Mouse (Mus musculus): ENCODE data around the gene Sdk2.
A peak's percentile ranks its signal among the peaks of the same experiment; 100 is the strongest.

The Sdk2 gene

DNA sequence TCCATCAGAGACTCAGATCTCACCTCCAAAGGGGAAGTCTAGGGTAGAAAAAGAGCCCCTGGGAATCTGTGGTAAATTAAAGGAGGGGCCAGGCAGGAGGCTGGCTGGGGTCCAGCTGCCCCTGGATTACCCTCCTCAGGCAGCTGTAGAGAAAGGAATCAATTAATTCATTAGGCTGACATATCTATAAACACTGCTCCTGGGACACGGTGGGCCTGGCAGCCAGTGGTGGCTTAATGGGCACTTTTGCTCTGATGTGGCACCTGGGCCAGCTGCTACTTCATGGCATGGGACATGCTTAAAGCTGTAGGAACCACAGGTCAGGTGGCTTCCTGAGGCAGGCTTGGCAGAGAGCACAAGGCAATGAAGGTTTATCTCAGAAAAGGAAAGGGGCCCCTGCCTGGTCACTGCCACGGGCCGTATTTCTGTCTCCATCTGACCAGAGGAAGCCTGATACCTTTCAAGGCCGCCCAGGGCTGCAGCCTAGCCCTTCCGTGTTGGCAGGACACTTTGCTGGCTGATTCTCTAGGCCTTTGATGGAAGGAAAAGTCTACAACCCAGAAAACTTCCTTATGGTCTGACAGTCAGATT lies 80.9 kb downstream of the Sdk2 start:
- no peak for DNase-seq

GRCm38 (mm10) chr11:113981732-113982503 lies 84.9 kb downstream of the Sdk2 start:
- peak; percentile 40 for DNase-seq

DNA sequence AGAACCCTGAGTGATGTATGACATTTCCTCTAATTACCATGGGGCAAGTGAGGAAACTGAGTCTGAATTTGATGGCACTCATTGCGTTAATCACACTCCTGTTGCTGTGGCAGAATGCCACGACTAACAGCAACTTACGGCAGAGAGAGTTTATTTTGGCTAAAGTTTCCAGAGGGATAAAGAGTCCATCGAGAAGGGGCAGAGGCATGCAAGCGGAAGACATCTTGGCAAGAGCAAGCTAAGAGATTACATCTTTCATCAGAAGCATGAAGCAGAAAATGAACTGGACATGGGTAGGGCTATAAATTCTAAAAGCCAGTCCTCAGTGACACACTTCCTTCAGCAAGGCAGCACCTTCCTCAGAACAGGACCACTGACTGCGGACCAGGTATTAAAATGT lies 85.8 kb downstream of the Sdk2 start:
- DNase-seq: no peak

DNA sequence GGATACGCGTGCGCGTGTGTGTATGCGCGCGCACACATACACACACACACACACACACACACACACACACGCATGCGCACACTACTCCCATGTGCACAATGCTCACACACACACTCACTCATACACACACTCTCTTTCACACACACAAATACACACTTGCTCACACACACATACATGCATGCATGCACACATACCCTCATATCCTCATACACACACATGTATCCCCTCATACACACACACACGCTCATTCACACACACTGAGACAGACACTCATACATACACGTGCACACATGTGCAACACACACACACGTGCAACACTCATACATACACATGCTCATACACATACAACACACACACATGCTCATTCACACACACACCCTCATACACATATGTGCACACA lies 88.5 kb downstream of the Sdk2 start:
- no peak for DNase-seq

GRCm38 (mm10) chr11:113975667-113975970 lies 91.2 kb downstream of the Sdk2 start:
- no peak for DNase-seq

DNA sequence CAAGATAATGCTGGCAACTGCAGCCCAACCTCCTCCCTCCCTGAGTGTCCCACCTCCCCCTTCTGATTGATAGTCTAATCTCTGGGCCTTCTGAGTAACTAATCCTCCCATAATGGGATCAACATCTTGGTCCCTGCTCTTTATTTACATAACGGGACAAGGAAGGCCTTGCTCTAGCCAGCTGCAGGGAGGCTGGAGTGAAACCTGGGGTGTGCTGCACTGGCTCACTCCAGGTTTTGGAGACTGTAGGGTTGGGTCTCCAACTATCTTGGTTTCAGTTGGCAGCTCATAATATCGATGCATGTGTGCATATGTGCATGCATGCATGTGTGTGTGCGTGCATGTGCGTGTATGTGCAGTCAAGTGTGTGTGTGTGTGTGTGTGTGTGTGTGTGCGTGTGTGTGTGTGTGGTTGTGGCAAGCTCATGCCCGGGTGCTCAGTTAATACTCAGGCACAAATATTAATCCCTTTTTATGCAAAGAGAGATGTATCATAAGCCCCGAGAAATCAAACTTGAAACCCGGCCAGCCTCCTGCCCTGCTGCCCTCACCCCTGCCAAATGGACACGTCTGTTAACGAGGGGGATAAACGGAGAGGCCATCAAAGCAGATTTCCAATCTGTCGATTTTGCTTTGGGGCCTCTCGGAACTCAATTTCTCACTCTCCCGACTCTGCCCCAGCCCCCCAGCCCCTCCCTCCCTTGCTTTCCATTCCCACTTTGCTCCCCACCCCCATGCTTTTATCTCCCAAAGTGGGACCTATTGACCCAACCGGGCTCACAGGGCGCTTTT lies 91.8 kb downstream of the Sdk2 start:
- no peak for DNase-seq

DNA sequence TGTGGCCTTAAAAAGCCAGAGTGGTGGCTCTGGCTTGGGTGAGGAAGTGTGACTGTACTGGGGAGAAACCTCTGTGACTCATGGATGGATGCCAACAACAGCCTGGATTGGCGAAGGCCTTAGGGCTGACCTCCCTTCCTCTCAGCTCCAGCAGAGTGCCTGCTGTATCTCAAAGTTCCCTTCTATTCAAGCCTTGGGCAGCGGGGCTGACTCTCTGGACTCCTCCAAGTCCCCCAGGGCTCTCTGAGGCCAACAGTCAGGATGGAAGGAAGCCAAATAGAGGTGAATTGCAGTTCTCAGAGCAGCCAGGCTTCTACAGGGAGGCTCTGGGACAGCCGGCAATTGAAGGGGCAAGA lies 94.4 kb downstream of the Sdk2 start:
- no peak for DNase-seq

DNA sequence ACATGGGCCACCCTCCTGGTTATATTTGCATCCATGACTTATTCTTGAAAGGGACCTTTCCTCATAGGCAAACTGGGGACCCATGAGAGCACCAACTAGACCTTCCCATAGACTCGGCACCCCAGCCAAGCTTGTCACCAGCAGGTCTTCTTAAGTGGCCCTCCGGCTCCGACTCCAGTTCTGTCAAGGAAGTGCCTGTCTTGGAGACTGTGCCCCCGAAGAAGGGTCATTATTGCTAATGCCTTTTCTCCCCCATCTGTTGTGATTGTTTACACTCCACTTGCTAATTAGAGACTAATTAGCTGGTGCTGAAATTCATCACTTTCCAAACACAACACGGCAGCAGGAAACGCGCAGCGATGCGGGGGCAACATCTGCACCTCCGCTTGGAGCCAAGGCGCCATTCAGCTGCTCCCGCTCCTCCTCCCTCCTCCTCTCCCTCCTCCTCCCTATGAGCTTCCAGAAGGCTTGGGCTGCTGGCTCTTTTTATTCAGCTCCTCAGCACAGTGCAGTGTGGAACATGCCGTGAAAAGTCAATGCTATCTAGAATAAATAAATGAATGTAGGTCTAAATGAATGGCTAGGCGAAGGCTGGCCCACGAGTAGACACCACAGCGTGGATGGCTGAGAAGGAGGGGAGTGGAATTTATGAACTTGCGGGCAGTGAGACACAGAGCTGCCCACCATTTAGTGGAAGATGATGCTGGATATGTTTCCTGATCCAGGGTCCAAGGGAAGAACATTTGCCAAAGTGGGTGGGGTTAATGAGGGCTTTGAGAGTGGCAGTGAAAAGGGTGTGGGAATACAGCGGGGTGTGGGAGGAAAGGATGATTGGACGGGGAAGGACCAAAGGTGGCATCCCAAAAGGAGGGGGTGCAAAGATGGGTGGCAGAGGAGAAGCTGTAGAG lies 95.0 kb downstream of the Sdk2 start:
- DNase-seq: peak; percentile 62

GRCm38 (mm10) chr11:113970026-113970425 lies 96.8 kb downstream of the Sdk2 start:
- DNase-seq: no peak

- no peak for DNase-seq
These were observed 101.6 kb downstream of the Sdk2 start for GRCm38 (mm10) chr11:113965214-113965613.

DNA sequence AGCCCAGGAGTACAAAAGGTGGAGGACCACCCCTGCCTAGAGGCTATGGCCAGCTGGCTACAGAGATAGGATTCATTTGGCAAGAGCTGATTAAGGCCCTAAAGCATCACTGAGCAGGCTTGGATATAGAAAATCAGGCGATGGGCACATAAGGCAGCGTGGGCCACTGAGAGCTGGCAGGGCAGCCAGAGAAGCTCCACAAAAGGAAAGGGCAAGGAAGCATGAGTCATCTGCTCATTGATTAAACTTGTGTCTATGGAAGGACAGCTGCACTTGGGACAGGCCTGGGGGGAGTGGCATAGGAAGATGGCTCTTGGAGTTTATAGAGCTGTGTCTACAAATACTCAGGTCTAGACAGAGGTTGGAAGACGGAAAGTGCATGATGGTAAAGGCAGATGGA lies 104.1 kb downstream of the Sdk2 start:
- no peak for DNase-seq

- no peak for DNase-seq
These were observed 115.2 kb downstream of the Sdk2 start for GRCm38 (mm10) chr11:113951616-113951988.

- no peak for DNase-seq
These were observed 115.8 kb downstream of the Sdk2 start for GRCm38 (mm10) chr11:113950904-113951615.

DNA sequence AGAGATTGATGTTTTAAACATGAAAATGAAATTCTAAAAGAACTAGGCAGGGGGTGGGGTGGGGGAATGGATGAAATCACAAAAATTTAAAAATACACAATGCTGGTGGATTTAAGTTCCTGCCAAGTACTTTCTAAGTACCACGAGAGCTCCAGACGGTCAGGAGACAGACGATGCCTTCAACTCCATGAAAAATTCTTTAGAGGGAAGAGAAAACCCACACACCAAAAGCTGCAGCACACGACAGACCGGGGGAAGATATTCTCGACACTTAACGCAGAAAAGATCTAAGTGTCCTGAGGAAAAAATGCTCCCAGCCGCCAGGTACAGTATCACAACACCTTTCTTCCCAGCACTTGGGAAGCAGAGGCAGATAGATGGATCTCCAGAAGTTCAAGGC lies 118.2 kb downstream of the Sdk2 start:
- no peak for DNase-seq

- no peak for DNase-seq
These were observed 124.6 kb downstream of the Sdk2 start for GRCm38 (mm10) chr11:113942101-113942735.

GRCm38 (mm10) chr11:113933678-113934077 lies 133.2 kb downstream of the Sdk2 start:
- DNase-seq: no peak

DNA sequence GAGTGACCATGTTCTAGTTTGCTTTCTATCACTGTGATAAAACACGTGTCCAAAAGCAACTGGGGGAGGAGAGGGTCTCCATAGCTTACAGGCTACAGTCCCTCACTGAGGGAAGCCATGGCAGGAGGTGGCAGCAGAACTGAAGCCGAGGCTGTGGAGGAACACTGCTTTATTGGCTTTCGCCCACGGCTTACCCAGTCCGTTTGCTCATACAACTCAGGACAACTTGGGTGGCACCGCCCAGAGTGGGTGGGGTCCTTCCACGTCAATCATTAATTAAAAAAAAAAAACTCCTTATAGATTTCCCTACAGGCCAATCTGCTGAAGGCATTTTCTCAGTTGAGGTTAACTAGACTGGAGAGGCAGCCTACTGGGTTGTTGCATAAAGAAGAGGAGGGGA lies 133.9 kb downstream of the Sdk2 start:
- DNase-seq: no peak

- peak; percentile 36 for DNase-seq
These were observed 135.1 kb downstream of the Sdk2 start for GRCm38 (mm10) chr11:113931701-113932100.

DNA sequence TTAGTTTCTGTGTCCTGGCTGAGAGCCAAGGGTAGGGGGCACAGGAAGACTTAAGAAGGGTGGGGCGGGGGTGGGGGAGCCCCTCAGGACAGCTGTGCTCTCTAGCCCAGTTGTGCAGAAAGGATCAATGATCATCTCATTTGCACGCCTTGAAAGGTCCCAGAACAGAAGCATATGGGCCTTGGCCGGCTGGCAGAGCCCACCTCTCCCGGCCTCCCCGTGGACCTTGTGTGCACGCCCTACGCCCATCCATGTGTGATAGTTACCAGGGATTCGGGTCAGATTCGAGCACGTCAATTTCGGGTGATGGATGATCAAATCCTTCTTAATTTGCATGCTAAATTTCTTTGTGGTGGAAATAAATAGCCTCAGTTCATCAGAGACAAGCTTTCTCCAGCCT lies 136.7 kb downstream of the Sdk2 start:
- no peak for DNase-seq

- no peak for DNase-seq
These were observed 138.0 kb downstream of the Sdk2 start for GRCm38 (mm10) chr11:113928831-113929230.

DNA sequence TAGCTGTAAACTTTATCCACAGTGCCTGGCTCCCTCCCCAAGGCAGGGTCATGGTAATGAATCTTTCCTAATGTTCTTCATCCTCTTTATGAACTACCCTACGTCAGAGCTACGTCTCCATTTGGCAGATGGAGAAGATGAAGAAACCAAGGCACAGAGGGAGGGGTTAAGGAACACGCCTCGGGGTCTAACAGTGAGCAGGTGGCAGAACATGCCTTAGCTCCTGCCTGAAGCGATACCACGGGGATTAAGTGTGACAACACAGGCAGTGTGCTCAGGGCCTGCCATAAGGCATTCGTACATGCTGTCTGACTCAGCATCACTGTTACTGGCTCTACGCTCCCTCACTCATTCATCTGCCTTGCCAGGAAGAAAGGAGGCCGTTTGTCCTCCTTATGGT lies 138.6 kb downstream of the Sdk2 start:
- DNase-seq: no peak

DNA sequence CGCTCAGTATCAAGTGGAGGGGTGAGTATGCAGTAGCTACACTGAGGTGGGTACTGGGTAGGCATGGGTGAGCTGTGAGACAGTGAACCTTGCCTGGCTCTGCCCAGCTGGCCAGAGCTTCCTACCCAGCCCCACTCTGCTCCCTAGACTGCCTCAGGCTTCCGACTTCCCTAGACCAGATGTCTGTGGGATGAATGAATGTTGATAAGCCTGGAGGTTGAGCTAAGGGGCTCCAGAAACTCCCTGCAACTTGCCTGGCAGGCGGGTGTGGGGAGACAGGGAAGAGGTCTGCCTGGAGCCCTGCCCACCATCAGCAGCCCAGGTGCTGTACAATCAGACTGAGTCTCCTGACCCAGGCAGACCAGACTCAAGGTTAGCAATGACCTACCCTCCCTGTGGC lies 139.0 kb downstream of the Sdk2 start:
- no peak for DNase-seq

Measured in right cerebral cortex, postnatal 14 days (tissue).